Mouse (Mus musculus): ENCODE results near the gene Musk. TPM values are rescaled to one million over a fixed set of nuclear protein-coding genes. Genes with fewer than 3 reads are reported as not detected.
"Not testable (repeated sequence)": the region's sequence is repeated elsewhere in the genome, so short reads cannot be mapped to it uniquely, and the experiment has no call there.

Musk gene
- total RNA-seq (2021) = 1 to 10 TPM; 1.2 to 1.5 TPM
- long read RNA-seq, experiment 1 = 0 reads
- long read RNA-seq, experiment 2 = 0 reads

DNA sequence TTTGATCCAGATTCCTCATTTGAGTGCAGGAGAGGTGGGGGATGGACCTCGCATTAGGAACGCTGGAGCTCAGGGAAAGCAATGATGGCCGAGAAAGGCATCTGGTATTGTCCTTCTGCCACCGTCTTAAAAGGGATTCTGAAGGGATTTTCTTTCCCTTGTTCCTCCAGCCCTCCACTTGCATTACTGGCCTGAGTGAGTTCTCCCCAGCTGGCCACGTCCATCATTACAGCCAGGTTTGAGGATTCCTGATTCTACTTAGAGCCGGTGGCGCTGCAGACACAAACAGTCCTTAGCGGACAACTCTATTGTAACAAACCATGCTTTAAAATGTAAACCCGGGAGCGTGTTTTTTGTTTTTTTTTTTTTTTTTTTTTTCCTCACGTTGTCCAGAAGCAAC lies at the start of gene Musk:
Gene Musk, plus strand, starts transcription at position 274 of the 400 bp plus-strand sequence.
- DNase-seq (ENCODE audit: low spot score in 2 of 2) = no peak

DNA sequence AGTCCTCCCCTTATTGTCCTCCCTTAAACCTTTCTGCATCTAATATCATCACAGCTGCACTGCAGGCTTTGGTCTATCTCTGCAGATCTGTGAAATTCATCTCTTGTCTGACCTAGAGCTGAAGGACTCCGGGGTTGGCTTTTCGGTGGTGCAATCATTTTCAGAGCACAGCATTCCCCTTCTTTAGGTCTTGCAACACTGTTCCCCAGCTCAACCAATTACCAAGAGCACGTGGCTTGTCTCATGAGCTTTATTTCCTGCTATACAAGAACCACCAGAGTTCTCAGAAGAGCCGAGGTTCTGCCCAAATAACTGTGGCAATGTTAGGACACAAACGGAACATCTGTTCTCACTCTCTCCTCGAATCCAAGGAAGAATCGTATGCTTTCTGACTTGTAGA lies 45.3 kb upstream of the Musk start:
- no peak for DNase-seq (ENCODE audit: low spot score in 2 of 2)

- no peak for DNase-seq (ENCODE audit: low spot score in 2 of 2)
These were observed 40.2 kb upstream of the Musk start for GRCm38 (mm10) chr4:58245544-58245943.

DNA sequence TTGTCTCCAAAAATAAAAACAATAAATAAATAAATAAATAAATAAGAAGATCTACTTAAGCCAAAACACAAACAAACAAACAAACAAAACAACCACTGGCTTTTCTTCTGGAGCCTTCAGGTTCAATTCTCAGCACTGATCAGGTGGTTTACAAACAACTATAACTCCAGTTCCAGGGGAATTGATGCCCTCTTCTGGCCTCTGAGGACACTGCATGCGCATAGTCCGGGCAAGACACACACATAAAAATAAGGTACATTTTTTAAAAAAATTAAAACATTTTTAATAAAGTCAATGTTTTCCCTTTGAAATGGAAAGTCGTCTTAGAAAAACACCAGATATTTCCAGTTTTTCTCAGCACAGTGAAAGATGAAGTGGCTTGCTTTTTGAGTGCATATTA lies 33.4 kb upstream of the Musk start:
- no peak for DNase-seq (ENCODE audit: low spot score in 2 of 2)

DNA sequence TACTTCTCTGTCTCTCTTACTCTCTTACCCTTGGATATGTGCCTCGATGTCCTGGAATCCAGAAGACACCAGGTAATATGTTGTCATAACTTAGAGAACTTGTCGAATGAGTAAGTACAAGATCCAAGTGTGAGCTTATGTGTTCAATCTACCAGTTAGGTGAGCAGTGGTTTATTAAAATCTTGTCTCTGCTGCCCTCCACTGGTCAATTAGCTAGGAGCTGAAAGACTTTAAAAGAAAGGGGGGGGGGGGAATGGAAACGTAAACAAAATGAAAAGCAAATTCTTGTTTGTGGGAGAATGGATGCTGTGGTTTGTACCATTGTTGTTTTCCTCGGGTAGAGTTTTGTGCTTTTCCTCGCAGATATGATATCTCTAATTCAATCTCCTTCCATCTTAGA lies 32.4 kb upstream of the Musk start:
- no peak for DNase-seq (ENCODE audit: low spot score in 2 of 2)

GRCm38 (mm10) chr4:58260767-58261166 lies 25.0 kb upstream of the Musk start:
- DNase-seq (ENCODE audit: low spot score in 2 of 2) = not testable (repeated sequence)

GRCm38 (mm10) chr4:58266294-58266693 lies 19.5 kb upstream of the Musk start:
- no peak for DNase-seq (ENCODE audit: low spot score in 2 of 2)

DNA sequence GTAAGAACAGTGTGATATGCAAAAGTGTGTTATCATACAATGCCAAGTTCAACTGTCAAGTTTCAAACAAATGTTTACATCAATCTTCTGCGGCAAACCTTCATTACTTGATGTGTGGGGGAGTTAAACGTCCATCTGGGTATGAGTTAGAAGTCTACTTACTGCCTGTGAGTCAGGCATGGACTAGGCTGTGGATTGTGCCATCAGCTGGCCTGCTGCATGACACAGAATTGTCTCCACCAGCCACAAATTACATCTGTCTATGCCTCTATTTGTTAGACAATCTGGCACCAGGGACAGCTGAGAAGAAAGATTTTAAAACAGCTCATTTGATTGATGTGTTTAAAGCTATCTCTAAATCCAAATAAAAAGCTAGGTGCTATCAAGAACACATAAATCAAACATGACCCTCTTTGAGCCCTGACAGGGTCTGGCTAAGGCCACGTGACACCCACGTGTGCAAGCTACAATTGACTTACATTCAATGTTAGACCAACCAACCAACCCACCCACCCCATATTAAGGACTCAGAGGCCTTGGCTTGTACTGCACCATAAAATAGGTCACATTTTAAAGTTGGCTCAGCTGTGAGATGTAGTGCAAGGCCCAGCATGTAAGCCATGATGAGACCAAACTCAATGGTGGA lies 16.7 kb upstream of the Musk start:
- DNase-seq (ENCODE audit: low spot score in 2 of 2) = no peak

DNA sequence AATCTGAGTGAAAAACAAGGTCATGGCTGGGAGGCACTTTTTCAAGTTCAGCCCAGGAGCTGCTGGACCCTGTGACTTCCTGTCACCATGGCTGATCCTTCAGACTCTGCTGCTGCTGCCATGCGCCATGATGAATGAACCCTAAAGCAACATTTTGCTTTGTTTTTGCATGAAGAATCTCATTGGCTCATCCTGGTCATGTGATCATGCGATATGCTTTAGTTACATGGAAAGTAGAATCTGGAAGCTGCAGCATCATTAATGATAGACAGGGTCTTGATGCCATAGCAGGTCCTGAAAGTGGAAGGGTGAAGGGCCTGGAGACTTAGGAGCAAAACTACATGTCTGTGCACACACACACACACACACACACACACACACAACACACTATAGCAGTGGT lies 15.8 kb upstream of the Musk start:
- DNase-seq (ENCODE audit: low spot score in 2 of 2) = no peak

DNA sequence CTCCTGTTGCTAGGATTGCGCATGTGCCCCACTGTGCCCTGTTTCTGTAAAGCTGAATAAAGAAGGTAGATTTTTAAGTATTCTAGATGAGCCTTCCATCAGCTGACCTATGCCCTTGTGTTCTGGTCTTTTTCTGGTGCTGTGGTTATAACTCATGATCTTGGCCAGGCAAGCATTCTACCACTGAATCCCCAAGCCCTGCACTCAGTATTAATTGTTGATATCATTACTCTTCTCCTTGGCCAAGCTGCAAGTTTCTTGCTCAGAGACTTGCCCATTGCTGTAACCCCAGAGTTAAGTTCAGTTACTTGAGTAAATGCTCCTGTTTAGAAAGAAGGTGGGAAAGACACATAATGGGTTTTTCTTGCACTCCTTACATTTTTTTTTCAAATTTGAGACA lies 14.8 kb upstream of the Musk start:
- DNase-seq (ENCODE audit: low spot score in 2 of 2) = no peak

DNA sequence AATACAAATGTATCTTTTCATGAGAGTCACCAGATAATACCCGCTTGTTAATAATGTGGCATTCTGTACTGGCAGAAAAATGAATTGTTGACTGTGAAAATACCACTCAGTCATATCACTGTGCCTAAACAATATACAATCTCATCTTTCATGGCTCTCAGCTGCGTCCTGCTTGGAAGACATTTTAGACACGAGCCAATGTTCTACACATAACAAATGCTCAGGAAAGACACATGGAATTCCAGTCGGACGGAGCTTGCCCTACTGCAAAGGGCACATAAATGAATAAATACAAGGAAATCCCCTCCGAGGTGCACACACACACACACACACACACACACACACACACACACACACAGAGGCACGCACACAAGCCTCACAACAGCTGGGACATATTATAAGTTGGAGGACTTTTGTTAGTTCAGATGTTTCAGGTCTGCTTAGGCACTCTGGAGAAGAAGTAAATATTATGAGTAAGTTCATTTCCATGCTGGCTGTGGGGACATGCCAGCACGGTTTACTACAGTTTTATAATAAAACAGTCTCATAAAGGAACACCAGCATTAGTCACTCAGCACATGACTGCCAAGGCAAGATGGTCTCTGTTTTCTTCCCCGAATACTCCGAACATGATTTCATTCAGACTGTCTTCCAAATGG lies 14.1 kb upstream of the Musk start:
- no peak for DNase-seq (ENCODE audit: low spot score in 2 of 2)

- no peak for DNase-seq (ENCODE audit: low spot score in 2 of 2)
These were observed 10.4 kb upstream of the Musk start for GRCm38 (mm10) chr4:58275261-58275895.

GRCm38 (mm10) chr4:58278368-58278767 lies 7.4 kb upstream of the Musk start:
- no peak for DNase-seq (ENCODE audit: low spot score in 2 of 2)

DNA sequence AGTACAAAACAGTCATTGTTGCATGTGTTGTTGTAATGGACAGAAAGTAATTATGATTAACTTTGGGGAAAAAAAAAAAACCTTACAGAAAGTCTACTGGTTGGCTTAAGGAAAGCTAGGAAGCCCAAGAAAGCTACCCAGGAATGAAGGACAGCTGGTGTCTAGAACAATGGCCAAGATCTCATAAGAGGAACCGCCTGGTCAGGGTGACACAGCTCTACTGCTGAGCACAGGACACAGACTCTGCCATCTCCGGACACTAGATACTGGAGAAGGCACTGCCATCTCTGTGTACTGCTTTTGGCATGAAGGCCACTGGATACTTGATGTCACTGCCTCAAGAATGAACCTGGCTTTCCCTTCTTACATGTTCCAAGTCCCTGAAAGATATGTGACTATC lies 5.6 kb upstream of the Musk start:
- no peak for DNase-seq (ENCODE audit: low spot score in 2 of 2)

- DNase-seq (ENCODE audit: low spot score in 2 of 2) = no peak
These were observed 769 bp downstream of the Musk start for GRCm38 (mm10) chr4:58286368-58287090.

DNA sequence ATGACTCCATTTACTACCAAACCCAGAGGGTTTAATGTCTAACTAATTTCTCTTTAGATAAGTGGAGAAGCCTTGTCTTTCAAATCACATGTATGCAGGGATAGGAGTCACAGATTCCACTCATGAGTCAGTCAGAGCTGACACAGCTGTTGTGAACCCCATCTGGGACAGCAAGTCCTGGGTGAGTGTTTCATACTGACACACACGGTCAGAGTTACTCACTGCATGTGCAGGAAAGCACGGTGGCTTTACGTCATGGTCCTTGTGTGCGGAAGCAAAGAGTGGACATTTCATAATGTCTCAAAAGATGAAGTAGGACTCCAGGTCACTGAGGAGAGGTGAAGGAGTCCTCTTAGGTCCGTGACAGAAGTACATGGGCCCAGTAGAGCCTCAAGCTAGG lies 3.0 kb downstream of the Musk start:
- DNase-seq (ENCODE audit: low spot score in 2 of 2) = no peak

DNA sequence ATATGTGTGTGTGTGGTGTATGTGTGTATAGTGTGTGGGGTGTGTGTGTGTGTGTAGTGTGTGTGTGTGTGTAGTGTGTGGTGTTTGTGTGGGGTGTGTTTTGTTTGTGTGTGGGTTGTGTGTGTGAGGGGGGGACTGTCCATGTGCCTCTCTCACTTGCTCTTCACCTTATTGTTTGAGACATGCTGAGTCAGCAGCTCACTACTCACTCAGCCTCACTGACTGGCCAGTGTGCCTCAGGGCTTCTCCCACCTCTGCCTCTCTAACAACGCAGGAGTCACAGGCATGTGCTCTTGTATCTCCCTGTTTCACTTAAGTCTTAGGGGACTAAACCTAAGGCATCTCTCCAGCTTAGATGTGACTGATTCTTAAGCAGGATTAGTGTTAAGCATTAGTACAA lies 6.1 kb downstream of the Musk start:
- no peak for DNase-seq (ENCODE audit: low spot score in 2 of 2)

- DNase-seq (ENCODE audit: low spot score in 2 of 2) = no peak
These were observed 7.3 kb downstream of the Musk start for GRCm38 (mm10) chr4:58293099-58293498.

DNA sequence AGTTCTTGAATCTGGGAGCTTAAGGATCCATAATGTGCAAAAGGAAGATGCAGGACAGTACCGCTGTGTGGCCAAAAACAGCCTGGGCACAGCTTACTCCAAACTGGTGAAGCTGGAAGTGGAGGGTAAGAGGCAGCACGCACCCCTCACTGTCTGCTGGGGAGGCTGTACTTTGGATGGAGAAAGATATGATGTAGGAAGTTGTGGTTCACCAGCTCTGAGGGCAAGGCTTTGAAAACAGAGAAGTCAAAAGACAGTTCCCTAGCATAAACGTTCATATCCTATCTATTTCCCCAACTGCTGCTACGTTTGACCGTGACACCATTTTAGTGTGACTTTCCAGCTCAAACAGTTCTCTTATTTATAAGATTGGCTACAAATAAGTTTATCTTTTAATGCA lies 18.1 kb downstream of the Musk start:
- DNase-seq (ENCODE audit: low spot score in 2 of 2) = no peak

GRCm38 (mm10) chr4:58304564-58304963 lies 18.8 kb downstream of the Musk start:
- DNase-seq (ENCODE audit: low spot score in 2 of 2) = no peak

DNA sequence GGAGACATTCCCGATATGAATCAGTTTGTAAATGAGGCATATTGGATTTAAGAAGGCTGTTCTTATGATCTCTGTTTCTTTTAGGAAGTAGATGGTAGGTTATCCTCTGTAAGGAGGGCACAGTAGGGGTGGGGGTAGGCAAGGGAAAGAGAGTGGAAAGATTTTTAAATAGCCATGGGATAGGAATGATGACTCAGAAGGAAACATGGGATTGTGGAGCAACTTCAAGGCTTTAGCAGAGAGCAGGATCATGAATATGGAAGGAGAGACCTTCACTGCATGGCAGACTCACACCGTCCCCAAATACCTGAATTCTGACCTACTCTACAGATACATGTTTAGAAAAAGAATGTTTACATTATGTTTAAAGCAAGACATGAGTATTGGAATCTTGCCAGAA lies 21.7 kb downstream of the Musk start:
- DNase-seq (ENCODE audit: low spot score in 2 of 2) = no peak

GRCm38 (mm10) chr4:58313344-58313743 lies 27.6 kb downstream of the Musk start:
- DNase-seq (ENCODE audit: low spot score in 2 of 2) = no peak
